Mouse (Mus musculus): ENCODE measurements at regions not wholly inside any gene's neighbourhood (a gene's known extent, or its start where the extent isn't known, plus 50 kb on each side); places are given as distances from the start of the nearest gene placed in this dataset.

DNA sequence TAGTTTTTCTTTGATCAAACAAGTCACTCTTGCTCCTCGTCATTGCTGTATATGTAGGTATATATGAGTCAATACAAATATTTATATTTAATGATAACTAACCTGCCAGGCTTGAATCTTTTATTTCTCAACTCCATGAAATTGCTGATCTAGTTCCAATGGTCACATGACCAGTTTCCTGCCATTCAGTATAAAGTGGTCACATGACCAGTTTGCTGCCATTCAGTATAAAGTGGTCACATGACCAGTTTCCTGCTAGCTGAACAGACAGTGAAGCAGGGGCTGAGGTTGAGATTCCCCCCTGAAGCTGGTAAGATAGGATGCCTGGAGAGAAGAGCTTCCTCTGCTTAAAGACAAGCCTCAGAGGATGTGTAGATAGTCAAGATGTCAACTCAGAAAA is 117.9 kb downstream of the Zfp326 start:
- TF ChIP-seq CTCF (IDR thresholded peaks at IDR 0.05; ENCODE audit: borderline replicate concordance, extremely low read depth, insufficient read depth, insufficient read length) = no peak
- TF ChIP-seq POLR2A (IDR thresholded peaks at IDR 0.05; ENCODE audit: borderline replicate concordance, extremely low read depth, insufficient read depth, insufficient read length, poor library complexity, severe bottlenecking) = no peak
